Mouse (Mus musculus): Measurements from ENCODE around the gene Adgrf3.

GRCm38 (mm10) chr5:30152413-30152812, 53.1 kb downstream of the Adgrf3 start:
- TF ChIP-seq POLR2A (IDR thresholded peaks at IDR 0.05; ENCODE audit: borderline replicate concordance, low read depth, low read length): no peak
- no peak for TF ChIP-seq CTCF (IDR thresholded peaks at IDR 0.05; ENCODE audit: low read depth, low read length)

All from bone marrow macrophage, adult 2 months (primary cell).